Mouse (Mus musculus): ENCODE measurements around the gene Ube2d1. TPM values are rescaled to one million over a fixed set of nuclear protein-coding genes. Genes with fewer than 3 reads are reported as not detected.

Gene Ube2d1
- total and polyA plus RNA-seq, 3 experiments = 14.4 to 21.5 (median 19.3) TPM

GRCm38 (mm10) chr10:71291179-71291661, 6.2 kb upstream of the Ube2d1 start:
- DNase-seq = no peak

GRCm38 (mm10) chr10:71284511-71285125, 444 bp downstream of the Ube2d1 start:
- DNase-seq = no peak

DNA sequence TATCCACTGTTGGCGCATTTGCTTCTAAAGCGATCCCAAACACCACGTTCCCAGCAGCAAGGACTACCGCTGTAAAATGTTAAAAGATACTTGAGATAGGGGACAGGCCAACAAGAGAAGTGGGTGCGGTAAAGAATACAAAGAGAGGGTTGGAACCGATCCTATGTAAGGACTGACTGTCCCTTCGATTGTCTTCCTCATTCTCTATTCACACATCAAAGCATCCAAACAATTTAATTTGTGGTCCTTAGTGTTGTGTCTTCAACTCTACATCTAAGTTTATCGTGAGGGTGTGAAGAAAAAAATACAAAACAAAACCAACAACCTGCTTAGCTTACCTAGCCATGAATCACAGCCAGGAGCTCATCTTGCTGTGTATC, 941 bp downstream of the Ube2d1 start:
- no peak for DNase-seq

DNA sequence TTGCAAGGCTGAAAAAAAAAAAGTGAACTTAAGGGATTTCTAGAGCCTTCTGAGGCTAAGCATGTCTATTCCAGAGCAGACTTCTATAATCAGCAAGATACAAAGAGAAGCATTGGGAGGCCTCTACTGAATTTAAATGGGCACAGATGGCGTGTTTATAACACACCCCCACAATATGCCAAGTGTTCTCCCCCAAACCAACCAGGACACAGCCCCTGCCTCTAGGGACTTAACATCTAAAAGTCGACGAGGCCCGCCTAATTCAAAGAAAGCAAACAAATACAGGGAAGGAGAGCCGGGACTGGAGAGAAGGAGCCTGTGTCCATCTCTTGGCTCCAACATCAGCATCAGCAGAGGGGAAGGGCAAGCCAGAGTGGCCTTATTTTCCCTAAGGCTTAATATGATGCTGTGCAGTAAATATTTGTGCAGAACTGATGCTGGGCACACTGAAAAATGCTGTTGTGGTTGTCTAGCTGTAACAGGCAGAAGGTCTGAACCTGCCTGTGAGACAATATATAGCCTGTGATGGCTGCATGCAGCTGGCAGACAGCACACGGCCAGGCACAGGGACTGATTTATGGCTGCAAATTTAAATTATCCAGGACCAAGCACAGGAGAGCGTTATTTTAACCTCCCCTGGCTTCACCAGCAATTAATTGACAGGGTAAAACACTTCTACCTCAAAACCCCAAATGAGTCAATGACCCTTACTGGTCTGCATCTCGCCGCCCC, 11.9 kb downstream of the Ube2d1 start:
- DNase-seq = no peak

DNA sequence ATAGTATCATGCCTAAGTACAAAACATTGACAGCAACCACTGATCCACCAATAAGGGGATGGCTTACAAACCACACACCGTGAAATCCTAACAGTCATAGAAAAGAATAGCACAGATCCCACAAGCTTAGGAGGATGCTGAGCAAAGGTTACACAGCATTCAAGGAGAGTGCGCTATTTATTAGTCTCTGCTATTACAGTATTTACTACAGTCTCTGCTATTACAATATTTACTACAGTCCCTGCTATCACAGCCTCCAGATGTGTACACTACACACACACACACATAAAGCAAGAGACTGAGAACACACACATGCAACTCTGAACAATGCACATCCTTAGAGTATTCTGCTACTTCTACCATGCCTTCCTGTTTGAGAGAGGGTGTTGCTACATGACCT, 17.1 kb downstream of the Ube2d1 start:
- no peak for DNase-seq

GRCm38 (mm10) chr10:71267511-71267910, 17.6 kb downstream of the Ube2d1 start:
- DNase-seq = no peak

GRCm38 (mm10) chr10:71265067-71265466, 20.0 kb downstream of the Ube2d1 start:
- no peak for DNase-seq

DNA sequence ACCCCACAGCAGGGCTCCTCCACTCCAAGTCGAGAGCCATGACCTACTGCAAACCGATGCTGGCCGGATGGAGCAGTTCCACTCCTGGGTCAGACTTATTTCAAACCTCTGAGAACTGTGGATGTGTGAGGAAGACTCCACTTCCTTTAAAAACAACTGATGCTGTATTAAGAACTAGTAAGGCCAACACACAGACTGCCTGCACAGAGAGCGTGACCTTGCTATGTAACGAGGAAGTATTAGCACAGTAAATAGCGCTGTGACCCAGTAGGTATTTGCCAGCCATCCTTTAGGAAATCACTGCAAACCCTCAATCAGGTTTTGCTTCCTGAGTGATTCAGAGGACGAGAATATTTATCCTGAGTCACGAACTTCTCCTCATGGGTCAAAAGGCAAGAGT, 23.4 kb downstream of the Ube2d1 start:
- no peak for DNase-seq

GRCm38 (mm10) chr10:71258943-71259342, 26.1 kb downstream of the Ube2d1 start:
- DNase-seq = no peak

GRCm38 (mm10) chr10:71258516-71258915, 26.5 kb downstream of the Ube2d1 start:
- DNase-seq = no peak

DNA sequence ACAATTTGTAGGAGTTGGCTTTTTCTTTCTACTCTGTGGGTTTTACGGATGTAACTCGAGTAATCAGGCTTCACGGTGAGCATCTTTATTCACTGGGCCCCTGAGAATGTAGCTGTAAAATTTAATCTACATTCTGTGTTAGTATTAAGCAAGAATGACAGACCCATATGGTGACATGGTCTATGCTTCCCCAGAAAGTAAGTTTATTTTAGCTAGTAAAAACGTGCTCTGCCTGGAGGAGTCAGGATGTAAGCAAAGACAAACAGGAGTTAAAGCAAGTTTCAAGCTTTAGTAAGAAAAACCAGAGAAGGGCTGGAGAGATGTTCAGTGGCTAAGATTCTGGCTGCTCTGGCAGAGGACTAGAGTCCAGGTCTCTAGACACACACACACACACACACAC, 31.9 kb downstream of the Ube2d1 start:
- DNase-seq = no peak

DNA sequence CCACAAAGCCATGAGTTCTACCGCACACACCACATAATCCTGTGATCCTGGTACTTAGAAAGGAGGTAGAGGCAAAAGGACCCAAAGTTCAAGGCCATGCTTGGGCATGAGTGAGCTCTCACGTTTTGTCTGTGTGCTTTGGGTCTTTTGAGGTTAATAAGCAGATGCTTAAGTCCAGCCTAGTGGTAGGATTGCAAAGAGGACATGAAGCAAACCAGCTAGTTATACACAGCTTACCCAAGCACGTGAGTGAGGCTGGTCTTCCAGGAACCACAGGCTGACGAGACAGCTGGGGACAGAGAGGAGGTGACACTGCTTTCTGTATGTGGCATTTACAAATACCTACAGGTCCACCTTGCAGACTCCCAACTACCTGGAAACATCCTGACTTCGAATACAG, 32.6 kb downstream of the Ube2d1 start:
- no peak for DNase-seq

- peak; percentile 18 for DNase-seq
Measured at GRCm38 (mm10) chr10:71251846-71252245, 33.2 kb downstream of the Ube2d1 start.

- no peak for DNase-seq
Measured at GRCm38 (mm10) chr10:71251256-71251655, 33.8 kb downstream of the Ube2d1 start.

GRCm38 (mm10) chr10:71250472-71250871, 34.6 kb downstream of the Ube2d1 start:
- DNase-seq = no peak

GRCm38 (mm10) chr10:71249086-71249880, 35.8 kb downstream of the Ube2d1 start:
- DNase-seq = no peak

DNA sequence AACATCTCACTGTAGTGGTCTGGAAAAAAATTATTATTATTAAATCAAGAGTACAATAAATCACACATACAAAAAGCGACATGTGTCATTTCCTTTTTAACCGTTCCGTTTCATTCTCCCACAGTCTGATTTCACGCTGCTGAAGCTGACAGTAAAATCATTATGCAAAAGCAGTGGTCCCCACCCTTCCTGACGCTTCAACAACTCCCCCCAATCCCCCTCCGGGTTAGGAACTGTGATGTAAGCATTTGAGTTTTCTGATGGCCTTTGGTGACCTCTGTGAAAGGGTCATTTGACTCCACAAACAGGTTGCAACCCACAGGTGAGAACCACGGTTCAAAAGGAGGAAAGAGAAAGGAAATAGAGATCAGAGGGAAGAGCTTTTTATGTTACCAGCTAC, 38.1 kb downstream of the Ube2d1 start:
- DNase-seq = no peak

- DNase-seq = no peak
Measured at GRCm38 (mm10) chr10:71239479-71240120, 45.5 kb downstream of the Ube2d1 start.

GRCm38 (mm10) chr10:71238240-71238554, 46.9 kb downstream of the Ube2d1 start, which contains the start of gene Tfam:
TSS of gene Tfam (minus strand) at chr10:71238280.
- DNase-seq = no peak

DNA sequence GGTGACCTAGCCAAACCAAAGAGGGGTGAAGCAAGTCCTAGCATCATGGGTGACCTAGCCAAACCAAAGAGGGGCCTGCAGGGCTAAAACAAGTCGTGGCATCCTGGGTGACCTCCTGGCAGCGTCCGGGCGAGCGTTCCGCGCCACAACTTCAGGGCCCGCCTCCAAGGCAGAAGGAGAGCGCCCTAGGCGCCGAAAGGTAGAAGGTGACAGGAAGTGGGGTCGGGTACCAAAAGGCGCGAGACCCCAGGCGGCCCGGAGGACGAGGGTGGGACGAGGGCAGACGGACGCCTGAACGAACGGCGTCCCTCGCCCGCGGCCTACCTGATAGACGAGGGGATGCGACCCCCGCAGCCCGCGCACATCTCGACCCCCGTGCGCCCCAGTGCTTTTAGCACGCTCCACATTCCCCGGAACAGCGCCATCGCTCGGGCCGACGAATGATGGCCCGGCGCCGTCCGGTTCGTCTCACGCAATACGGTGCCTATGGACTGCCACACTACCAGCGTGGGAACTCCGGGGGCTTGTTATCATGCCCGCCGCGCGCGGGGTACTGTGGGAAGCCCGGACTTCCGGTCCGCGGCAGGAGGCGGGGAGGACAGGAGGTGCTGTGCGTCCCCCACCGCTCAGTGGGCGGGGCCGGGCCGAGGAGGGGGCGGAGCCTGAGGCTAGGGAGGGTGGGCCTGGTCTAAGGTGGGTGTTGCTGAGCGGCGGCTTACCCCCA, 47.4 kb downstream of the Ube2d1 start:
- DNase-seq = peak; percentile 98

- DNase-seq = no peak
Measured at GRCm38 (mm10) chr10:71234071-71234470, 51.0 kb downstream of the Ube2d1 start.

DNA sequence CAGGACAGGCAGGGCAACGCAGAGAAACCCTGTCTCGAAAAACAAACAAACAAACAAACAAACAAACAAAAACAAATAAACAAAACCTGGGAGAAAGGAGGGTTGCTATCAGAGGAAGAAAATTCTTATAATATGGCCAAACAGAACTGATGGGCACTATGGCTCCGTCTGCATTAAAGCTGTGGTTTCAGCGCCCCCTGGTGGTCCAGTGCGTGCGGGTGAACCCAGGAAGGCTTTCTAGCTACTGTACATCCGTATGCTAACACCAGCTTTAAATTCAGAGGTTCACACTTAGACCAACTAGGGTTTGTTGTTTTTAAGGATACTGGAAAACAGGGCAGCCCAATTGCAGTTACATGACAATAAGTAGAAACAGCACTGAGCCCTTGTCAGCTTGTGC, 59.2 kb downstream of the Ube2d1 start:
- peak; percentile 72 for DNase-seq

Measured in adrenal gland, adult 2 months (tissue).